Mouse (Mus musculus) embryo, embryonic 10 days (tissue): ENCODE data around the gene Bad.
"Not testable (repeated sequence)": the region's sequence is repeated elsewhere in the genome, so short reads cannot be mapped to it uniquely, and the experiment has no call there.

Experiments
- DNase-seq: peaks from one replicate; pipeline ENCODE4 v3.0.0-alpha.2; 2015; ENCODE audit warnings: low spot score

Bad gene

DNA sequence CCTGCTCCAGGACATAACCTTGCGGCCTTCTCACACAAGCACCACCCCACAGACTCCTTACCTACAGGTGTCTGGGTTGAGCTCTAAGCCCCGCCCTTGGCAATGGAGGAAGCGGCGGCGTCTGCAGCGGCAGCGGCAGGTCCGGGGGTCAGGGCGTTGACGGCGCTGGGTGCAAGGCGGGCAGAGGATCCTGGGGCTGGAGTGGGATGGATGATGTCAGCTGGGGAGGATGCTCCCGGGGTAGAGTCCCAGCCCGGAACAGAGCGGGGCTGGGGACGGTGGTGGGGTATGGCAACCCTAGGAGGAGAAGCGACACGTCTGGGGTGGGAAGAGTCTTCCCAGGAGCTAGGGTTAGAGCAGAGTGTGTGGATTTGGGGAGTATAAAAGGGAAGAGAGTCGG, 43.6 kb downstream of the Bad start:
- no peak for DNase-seq

GRCm38 (mm10) chr19:6985951-6986708, 44.5 kb downstream of the Bad start:
- DNase-seq = no peak

DNA sequence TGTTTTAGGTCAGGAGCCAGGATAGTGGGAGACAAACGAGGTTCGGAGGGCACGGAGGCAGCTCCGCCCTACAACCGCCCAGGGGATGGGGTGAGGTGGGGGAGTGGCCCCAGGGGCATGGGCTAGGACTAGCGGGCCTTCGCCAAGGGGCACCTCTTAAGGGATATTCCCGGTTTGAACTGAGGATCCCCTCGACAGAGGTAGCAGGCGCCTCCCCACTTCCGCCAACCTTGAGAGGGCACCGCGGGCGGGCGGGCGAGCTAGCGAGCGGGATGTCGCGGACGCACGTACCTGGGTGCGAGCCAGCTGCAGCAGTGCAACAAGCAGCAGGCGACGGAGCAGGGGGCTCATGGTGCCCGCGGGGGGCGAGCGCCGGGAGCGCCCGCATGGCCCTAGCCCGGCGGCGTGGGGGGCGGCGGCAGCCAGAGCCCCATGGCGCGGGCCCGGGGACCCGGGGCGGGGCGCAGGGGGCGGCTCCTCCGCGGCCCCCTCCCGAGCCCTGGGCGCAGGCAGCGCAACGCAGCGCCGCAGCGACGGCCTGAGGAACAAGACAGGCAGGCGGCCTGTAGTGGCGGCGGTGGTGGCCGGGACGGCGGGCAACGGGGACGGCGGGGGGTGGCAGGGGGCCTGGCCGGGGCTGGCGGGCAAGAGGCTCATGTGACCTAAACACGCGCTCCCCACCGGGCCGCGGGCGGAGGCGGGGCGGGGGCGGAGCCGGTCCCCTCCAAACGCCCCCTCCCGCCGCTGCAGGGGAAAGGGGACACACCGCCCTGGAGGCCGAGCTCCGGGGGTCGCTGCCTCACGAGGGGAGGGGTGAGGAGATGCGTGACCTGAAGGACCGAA, 45.6 kb downstream of the Bad start, which contains the start of gene Vegfb:
Vegfb (minus strand) TSS at position 591 of the 843 bp plus-strand sequence.
- peak; percentile 69 for DNase-seq

GRCm38 (mm10) chr19:6987904-6988285, 46.2 kb downstream of the Bad start:
- no peak for DNase-seq

DNA sequence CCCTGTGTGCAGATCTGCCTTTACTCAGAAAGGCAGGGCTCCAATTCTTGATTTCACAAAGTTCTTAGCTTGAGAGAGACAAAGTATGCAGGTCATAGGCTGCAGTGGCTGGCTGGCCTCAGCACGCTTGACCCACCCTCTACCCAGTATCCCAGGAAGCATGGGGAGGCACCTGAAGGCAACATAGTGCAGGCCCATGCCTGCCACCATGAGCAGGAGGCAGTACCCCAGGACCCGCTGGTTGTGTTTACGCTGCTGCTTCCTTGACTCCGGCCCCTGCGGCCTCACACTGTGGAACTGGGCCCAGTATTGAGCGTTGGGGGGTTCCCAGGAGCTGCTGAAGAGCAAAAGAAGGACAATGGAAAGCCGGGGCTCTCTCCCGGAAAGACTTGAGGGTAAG, 47.6 kb downstream of the Bad start:
- no peak for DNase-seq

GRCm38 (mm10) chr19:6990712-6991111, 49.1 kb downstream of the Bad start:
- no peak for DNase-seq

DNA sequence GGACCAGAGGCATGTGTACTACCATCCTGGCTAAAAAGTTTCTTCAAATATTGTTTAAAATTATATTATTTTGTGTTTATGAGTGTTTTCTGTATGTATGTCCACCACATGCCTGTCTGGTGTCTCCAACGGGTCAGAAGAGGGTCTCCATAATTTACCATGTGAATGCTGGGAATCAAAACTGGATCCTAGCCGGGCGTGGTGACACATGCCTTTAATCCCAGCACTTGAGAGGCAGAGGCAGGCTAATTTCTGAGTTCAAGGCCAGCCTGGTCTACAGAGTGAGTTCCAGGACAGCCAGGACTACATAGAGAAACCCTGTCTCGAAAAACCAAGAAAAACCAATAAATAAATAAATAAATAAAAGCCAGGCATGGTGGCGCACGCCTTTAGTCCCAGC, 49.5 kb downstream of the Bad start:
- DNase-seq = not testable (repeated sequence)

GRCm38 (mm10) chr19:6992011-6992858, 50.6 kb downstream of the Bad start, which contains the start of gene Dnajc4:
Gene Dnajc4 (minus strand): TSS chr19:6992572.
- DNase-seq = peak; percentile 98

DNA sequence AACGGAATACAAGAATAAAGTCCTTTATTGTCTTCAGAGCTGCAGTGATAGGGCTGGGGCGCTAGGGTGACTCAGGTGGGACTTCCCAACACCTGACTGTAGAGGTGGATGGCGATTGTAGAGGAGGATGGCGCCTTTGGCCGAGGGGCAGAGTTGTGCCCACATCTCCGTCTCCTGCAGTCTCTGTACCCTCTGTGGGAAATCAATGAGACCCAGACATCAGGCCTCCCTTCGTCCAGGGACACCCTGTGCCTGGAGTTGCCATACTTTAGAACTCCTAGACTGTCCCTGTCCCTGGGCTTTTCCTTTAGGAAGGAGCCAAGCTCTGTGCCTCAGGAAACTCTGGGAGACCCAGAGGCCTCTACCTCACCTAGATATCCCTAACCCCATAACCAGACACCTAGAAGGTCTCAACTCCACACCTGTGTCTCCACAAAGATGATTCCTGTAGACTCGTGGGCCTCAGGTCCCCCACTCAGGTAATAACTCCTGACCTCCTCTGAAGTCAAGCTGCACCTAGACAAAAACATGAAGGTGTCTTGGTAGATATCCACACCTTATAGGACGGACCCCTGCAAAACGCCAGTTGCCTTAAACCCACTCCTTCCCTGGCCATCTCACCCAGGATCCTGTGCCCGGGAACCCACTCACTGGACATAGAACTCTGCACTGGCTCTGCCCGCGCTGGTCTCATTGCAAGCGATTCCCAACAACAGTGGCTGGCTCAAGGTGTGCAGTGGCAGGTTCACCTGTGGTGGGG, 51.5 kb downstream of the Bad start:
- DNase-seq = no peak

DNA sequence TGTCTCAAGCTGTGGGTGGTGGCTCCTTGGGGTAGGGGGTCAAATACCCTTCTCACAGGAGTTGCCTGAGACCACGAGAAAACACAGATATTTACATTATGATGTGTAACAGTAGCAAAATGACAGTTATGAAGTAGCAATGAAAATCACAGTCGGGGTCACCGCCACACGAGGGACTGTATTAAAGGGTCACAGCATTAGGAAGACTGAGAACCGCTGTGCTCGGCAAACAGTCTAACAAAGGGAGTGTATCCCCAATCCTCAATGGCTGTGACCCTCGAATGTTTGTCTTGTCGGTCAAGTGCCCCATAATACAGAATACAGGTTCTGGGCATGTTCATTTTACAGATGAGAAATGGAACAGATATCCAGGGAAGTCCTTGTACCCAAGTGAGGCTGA, 52.3 kb downstream of the Bad start:
- no peak for DNase-seq

- no peak for DNase-seq
Measured at GRCm38 (mm10) chr19:6994489-6994888, 52.8 kb downstream of the Bad start.

GRCm38 (mm10) chr19:6995255-6995991, 53.8 kb downstream of the Bad start:
- DNase-seq = no peak

DNA sequence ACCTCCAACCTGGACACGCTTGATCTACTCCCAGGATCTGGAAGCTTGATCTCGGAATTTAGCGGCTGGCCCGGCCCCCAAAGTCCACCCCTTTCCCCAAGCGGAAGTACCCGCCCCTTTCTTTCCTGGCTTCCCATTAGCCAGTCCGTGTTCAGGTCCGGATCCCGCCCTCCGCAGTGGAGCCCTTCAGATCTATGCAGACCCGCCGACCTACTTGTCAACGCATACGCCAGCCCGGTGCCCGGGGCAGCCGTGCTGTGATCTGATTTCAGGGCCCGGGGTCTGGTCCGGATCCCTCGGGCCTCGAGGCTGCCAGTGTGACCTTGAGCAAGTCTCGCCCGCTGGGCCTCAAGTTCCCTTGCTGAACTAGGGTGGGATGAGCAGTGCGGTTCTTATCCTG, 54.3 kb downstream of the Bad start, which contains the start of the genes Nudt22 and Trpt1:
Nudt22 (minus strand) TSS at position 112 of the 400 bp plus-strand sequence.
Trpt1 (plus strand) TSS at position 126 of the 400 bp plus-strand sequence.
- peak; percentile 94 for DNase-seq

- DNase-seq = no peak
Measured at GRCm38 (mm10) chr19:6997721-6998290, 56.1 kb downstream of the Bad start.

- no peak for DNase-seq
Measured at GRCm38 (mm10) chr19:6999360-7000063, 57.9 kb downstream of the Bad start.
